Comparison of ENCODE assay signal across 13 mouse cellular contexts in genomic region chr12:98409580-98409979, GRCm38 (mm10).
DNase-seq lines count a peak whose midpoint lies in the region; ATAC-seq and TF ChIP-seq lines count a peak whose summit lies in the region.
"Had no signal": no experiment of that assay in that cellular context is flagged by ENCODE, and none has a peak within 500 bp of the region (broad histone marks: within the 10 kb centered on the region; RNA-seq: fewer than 3 reads in every experiment).

No protein-coding gene starts in this region.

- no peak overlapping the region for H3K27ac ChIP-seq in layer of hippocampus, adult 2 months
- H3K27ac ChIP-seq: gastrocnemius, adult 2 months had no signal

- TF ChIP-seq CTCF in layer of hippocampus, adult 2 months (conservative IDR thresholded peaks at IDR 0.05), result peak; percentile 67

- no peak overlapping the region for H3K4me3 ChIP-seq in layer of hippocampus, adult 2 months
- H3K4me3 ChIP-seq: gastrocnemius, adult 2 months; myocyte had no signal

- ATAC-seq in cerebellum, adult (ENCODE audit: insufficient number of reproducible peaks, low FRiP score, low TSS enrichment), result peak; percentile 61; the same call in 1 of the 2 replicates

- no peak for DNase-seq in cerebellum, adult 11 months
- DNase-seq in layer of hippocampus, adult 18-20 months (ENCODE audit: low spot score in 2 of 2), result peak; percentile 1 to 45
- DNase-seq in layer of hippocampus, adult 9-10 months (ENCODE audit: low spot score), result no peak
- DNase-seq in NIH3T3 (ENCODE audit: low read depth), result peak; percentile 41
- peak; percentile 25 to 35 for DNase-seq in layer of hippocampus, adult 2 months (ENCODE audit: low spot score in 2 of 2)
- no peak for DNase-seq in testis, postnatal 10 days (ENCODE audit: low spot score)
- no peak for DNase-seq in gastrocnemius, adult 18-20 months (ENCODE audit: low spot score)
- DNase-seq: adrenal gland, adult 2 months; gastrocnemius, adult 2 months; liver; lung, postnatal 36 days had no signal

Comparison
In these comparisons a context has a peak if more than half of its experiments do, and no peak if none do; other contexts are left out.
1. DNase-seq: peak in layer of hippocampus, adult 18-20 months (2 of 2), NIH3T3 (single experiment) and layer of hippocampus, adult 2 months (2 of 2); none in cerebellum, adult 11 months (single experiment), layer of hippocampus, adult 9-10 months (single experiment), testis, postnatal 10 days (single experiment) and gastrocnemius, adult 18-20 months (single experiment).